Mouse (Mus musculus) midbrain, embryonic 14.5 days (tissue): ENCODE measurements around the gene Mpc1. TPM values are rescaled to one million over a fixed set of nuclear protein-coding genes. Genes with fewer than 3 reads are reported as not detected.
"Not testable (repeated sequence)": the region's sequence is repeated elsewhere in the genome, so short reads cannot be mapped to it uniquely, and the experiment has no call there.

Experiments used
- ATAC-seq: fragments of 200-750 bp; cut with Nextera tagmentation; 2 replicates; pipeline ENCODE4 v1.8.0; 2017; ENCODE audit warnings: moderate number of reproducible peaks, moderate library complexity; ENCODE audit not compliant: low FRiP score, low TSS enrichment
- DNase-seq: peaks from one replicate; pipeline ENCODE4 v3.0.0-alpha.2; 2015
- H3K27ac ChIP-seq: fragments of 300-500 bp; sonication (generic); replicated peaks from 2 replicates; pipeline ENCODE4 v1.5.1; 2014; ENCODE audit warnings: mild to moderate bottlenecking, low read depth, low read length, moderate library complexity
- H3K27me3 ChIP-seq: fragments of 300-500 bp; sonication (generic); 2 replicates; pipeline ENCODE4 v1.6.1; 2014; ENCODE audit warnings: low read length, control low read depth, mixed read lengths; ENCODE audit not compliant: control insufficient read depth, insufficient read depth
- H3K36me3 ChIP-seq: fragments of 300-500 bp; sonication (generic); 2 replicates; pipeline ENCODE4 v1.6.1; 2014; ENCODE audit warnings: low read length, control low read depth; ENCODE audit not compliant: control insufficient read depth, insufficient read depth
- H3K4me1 ChIP-seq: fragments of 300-500 bp; sonication (generic); 2 replicates; pipeline ENCODE4 v1.6.1; 2014; ENCODE audit warnings: mild to moderate bottlenecking, antibody characterized with exemption, low read length, control low read depth; ENCODE audit not compliant: control insufficient read depth, insufficient read depth
- H3K4me2 ChIP-seq: fragments of 300-500 bp; sonication (generic); 2 replicates; pipeline ENCODE4 v1.6.1; 2014; ENCODE audit warnings: mild to moderate bottlenecking, low read length, moderate library complexity
- H3K4me3 ChIP-seq: fragments of 300-500 bp; sonication (generic); replicated peaks from 2 replicates; pipeline ENCODE4 v1.5.1; 2014; ENCODE audit warnings: low read depth, low read length
- H3K9ac ChIP-seq: fragments of 300-500 bp; sonication (generic); replicated peaks from 2 replicates; pipeline ENCODE4 v1.6.1; 2014; ENCODE audit warnings: mild to moderate bottlenecking, low read length, moderate library complexity
- H3K9me3 ChIP-seq: fragments of 300-500 bp; sonication (generic); 2 replicates; pipeline ENCODE4 v1.6.1; 2016; ENCODE audit warnings: low read length, control low read depth, mixed read lengths; ENCODE audit not compliant: control insufficient read depth
- WGBS: fragments of 180-500 bp; shearing (Covaris S2); extraction: QIAGEN DNeasy Blood & Tissue Kit; methylation state at CpG from one replicate; pipeline ENCODE4 v1.1.7; 2014; 5-methylcytosine and 5-hydroxymethylcytosine counted together
- polyA plus RNA-seq: library from polyadenylated mRNA; unstranded; fragments of >200 nt; fragmentation: Nextera tagmentation; extraction: Ambion mirVana; gene quantifications from 2 replicates; pipeline ENCODE4 v1.2.1, GENCODE M21; 2014

Gene Mpc1
- polyA plus RNA-seq, 1 experiment from 2014 or later = 282 TPM

GRCm38 (mm10) chr17:8328511-8329174 lies 45.9 kb downstream of the Mpc1 start:
- WGBS = 69% methylated on average over 7 of the region's 7 CpGs
- Histone ChIP-seq H3K9me3 (no peaks in the 10 kb centered on the region), H3K27ac (no peak overlapping the region), H3K9ac (no peak overlapping the region), H3K4me2 (no peak overlapping the region), H3K27me3 (no peaks in the 10 kb centered on the region), H3K4me3 (no peak overlapping the region), H3K4me1 (no peaks in the 10 kb centered on the region), H3K36me3 (peaks cover 36% of the 10 kb centered on the region)
- DNase-seq = peak; percentile 35
- no peak for ATAC-seq

- Histone ChIP-seq H3K27me3 (no peaks in the 10 kb centered on the region), H3K36me3 (peaks cover 17% of the 10 kb centered on the region), H3K4me1 (no peaks in the 10 kb centered on the region), H3K9me3 (no peaks in the 10 kb centered on the region), H3K27ac (no peak overlapping the region), H3K4me2 (no peak overlapping the region), H3K9ac (no peak overlapping the region), H3K4me3 (no peak overlapping the region)
- ATAC-seq (no peak), DNase-seq (no peak)
- WGBS = 82% methylated on average over 5 of the region's 5 CpGs
These were observed 47.9 kb downstream of the Mpc1 start for GRCm38 (mm10) chr17:8330602-8331001.

GRCm38 (mm10) chr17:8337159-8337558 lies 54.5 kb downstream of the Mpc1 start, which contains the start of gene Prr18:
Gene Prr18 (plus strand): TSS chr17:8337459.
- no CpG with 5 or more reads among the region's 5 CpGs for WGBS
- H3K9ac ChIP-seq, H3K36me3 ChIP-seq, H3K9me3 ChIP-seq, DNase-seq, H3K27ac ChIP-seq, H3K4me3 ChIP-seq, H3K27me3 ChIP-seq, ATAC-seq, H3K4me2 ChIP-seq: not testable (repeated sequence)
- peaks cover 21% of the 10 kb centered on the region for H3K4me1 ChIP-seq

GRCm38 (mm10) chr17:8339666-8340374 lies 57.1 kb downstream of the Mpc1 start:
- ATAC-seq = 0 out of 2 replicates have a peak, but pooled peaks have one; percentile 13
- 11% methylated on average over 8 of the region's 8 CpGs for WGBS
- DNase-seq = peak; percentile 68
- no peaks in the 10 kb centered on the region for H3K27me3 ChIP-seq
- peak overlapping the region; percentile 90 for H3K27ac ChIP-seq
- H3K9ac ChIP-seq = peak overlapping the region; percentile 95
- no peaks in the 10 kb centered on the region for H3K9me3 ChIP-seq
- H3K36me3 ChIP-seq = no peaks in the 10 kb centered on the region
- H3K4me2 ChIP-seq = peak overlapping the region; percentile 98
- peaks cover 30% of the 10 kb centered on the region for H3K4me1 ChIP-seq
- peak overlapping the region; percentile 67 for H3K4me3 ChIP-seq

- H3K4me2 ChIP-seq = peak overlapping the region; percentile 98
- H3K27ac ChIP-seq = peak overlapping the region; percentile 90
- peaks cover 30% of the 10 kb centered on the region for H3K4me1 ChIP-seq
- peak overlapping the region; percentile 95 for H3K9ac ChIP-seq
- H3K36me3 ChIP-seq = no peaks in the 10 kb centered on the region
- H3K4me3 ChIP-seq = peak overlapping the region; percentile 67
- no peaks in the 10 kb centered on the region for H3K27me3 ChIP-seq
- under 1% methylated on average over 57 of the region's 92 CpGs for whole genome bisulfite sequencing
- no peaks in the 10 kb centered on the region for H3K9me3 ChIP-seq
- peak; percentile 85 for ATAC-seq
- DNase-seq = peak; percentile 81
These were observed 58.0 kb downstream of the Mpc1 start for GRCm38 (mm10) chr17:8340407-8341359.

- H3K4me3 ChIP-seq = peak overlapping the region; percentile 67
- peak; percentile 59 for DNase-seq
- peak overlapping the region; percentile 90 for H3K27ac ChIP-seq
- H3K9me3 ChIP-seq = no peaks in the 10 kb centered on the region
- H3K9ac ChIP-seq = peak overlapping the region; percentile 95
- peaks cover 30% of the 10 kb centered on the region for H3K4me1 ChIP-seq
- peak overlapping the region; percentile 98 for H3K4me2 ChIP-seq
- 6% methylated on average over 45 of the region's 46 CpGs for WGBS
- peak; percentile 43; the same call in 1 of the 2 replicates for ATAC-seq
- no peaks in the 10 kb centered on the region for H3K36me3 ChIP-seq
- no peaks in the 10 kb centered on the region for H3K27me3 ChIP-seq
These were observed 58.8 kb downstream of the Mpc1 start for GRCm38 (mm10) chr17:8341360-8341963.

GRCm38 (mm10) chr17:8342706-8343105 lies 60.0 kb downstream of the Mpc1 start:
- ATAC-seq = no peak
- DNase-seq = no peak
- H3K27ac ChIP-seq = no peak overlapping the region; the same call in 1 of the 2 replicates
- H3K9ac ChIP-seq = peak overlapping the region; percentile 95; the same call in 1 of the 2 replicates
- peak overlapping the region; percentile 14; the same call in 1 of the 2 replicates for H3K4me3 ChIP-seq
- H3K36me3 ChIP-seq = no peaks in the 10 kb centered on the region
- peaks cover 30% of the 10 kb centered on the region for H3K4me1 ChIP-seq
- WGBS = 38% methylated on average over 5 of the region's 5 CpGs
- no peaks in the 10 kb centered on the region for H3K9me3 ChIP-seq
- H3K27me3 ChIP-seq = no peaks in the 10 kb centered on the region
- peak overlapping the region; percentile 98 for H3K4me2 ChIP-seq

GRCm38 (mm10) chr17:8343416-8343815 lies 60.7 kb downstream of the Mpc1 start:
- H3K27me3 ChIP-seq = no peaks in the 10 kb centered on the region
- ATAC-seq = no peak
- no peak overlapping the region for H3K27ac ChIP-seq
- no peak overlapping the region for H3K4me3 ChIP-seq
- H3K36me3 ChIP-seq = no peaks in the 10 kb centered on the region
- DNase-seq = peak; percentile 17
- WGBS = 69% methylated on average over 6 of the region's 6 CpGs
- H3K4me2 ChIP-seq = peak overlapping the region; percentile 98
- no peaks in the 10 kb centered on the region for H3K9me3 ChIP-seq
- H3K4me1 ChIP-seq = peaks cover 30% of the 10 kb centered on the region
- H3K9ac ChIP-seq = no peak overlapping the region
